Mouse (Mus musculus): ENCODE measurements at regions not wholly inside any gene's neighbourhood (a gene's known extent, or its start where the extent isn't known, plus 50 kb on each side); places are given as distances from the start of the nearest gene placed in this dataset.

- DNase-seq (ENCODE audit: low read depth, low spot score), result peak; percentile 73
Observed at GRCm38 (mm10) chr15:87229951-87230350, 314.1 kb upstream of the Fam19a5 start.

GRCm38 (mm10) chr15:87236096-87236495, 308.0 kb upstream of the Fam19a5 start:
- no peak for DNase-seq (ENCODE audit: low read depth, low spot score)

- DNase-seq (ENCODE audit: low read depth, low spot score), result no peak
Observed at GRCm38 (mm10) chr15:87239057-87239456, 305.0 kb upstream of the Fam19a5 start.

GRCm38 (mm10) chr15:87261497-87261896, 282.6 kb upstream of the Fam19a5 start:
- DNase-seq (ENCODE audit: low read depth, low spot score), result no peak

- no peak for DNase-seq (ENCODE audit: low read depth, low spot score)
Observed at GRCm38 (mm10) chr15:87264906-87265305, 279.2 kb upstream of the Fam19a5 start.

GRCm38 (mm10) chr15:87290987-87291529, 253.0 kb upstream of the Fam19a5 start:
- DNase-seq (ENCODE audit: low read depth, low spot score), result no peak

GRCm38 (mm10) chr15:87319896-87320295, 224.2 kb upstream of the Fam19a5 start:
- no peak for DNase-seq (ENCODE audit: low read depth, low spot score)

- no peak for DNase-seq (ENCODE audit: low read depth, low spot score)
Observed at GRCm38 (mm10) chr15:87321067-87321985, 222.8 kb upstream of the Fam19a5 start.

GRCm38 (mm10) chr15:87325389-87325788, 218.7 kb upstream of the Fam19a5 start:
- DNase-seq (ENCODE audit: low read depth, low spot score), result no peak

GRCm38 (mm10) chr15:87326281-87326680, 217.8 kb upstream of the Fam19a5 start:
- no peak for DNase-seq (ENCODE audit: low read depth, low spot score)

- no peak for DNase-seq (ENCODE audit: low read depth, low spot score)
Observed at GRCm38 (mm10) chr15:87332441-87332840, 211.7 kb upstream of the Fam19a5 start.

- DNase-seq (ENCODE audit: low read depth, low spot score), result no peak
Observed at GRCm38 (mm10) chr15:87333527-87333926, 210.6 kb upstream of the Fam19a5 start.

- DNase-seq (ENCODE audit: low read depth, low spot score), result peak; percentile 19
Observed at GRCm38 (mm10) chr15:87334430-87334829, 209.7 kb upstream of the Fam19a5 start.

- DNase-seq (ENCODE audit: low read depth, low spot score), result no peak
Observed at GRCm38 (mm10) chr15:87335324-87335723, 208.8 kb upstream of the Fam19a5 start.

- no peak for DNase-seq (ENCODE audit: low read depth, low spot score)
Observed at GRCm38 (mm10) chr15:87335737-87336136, 208.4 kb upstream of the Fam19a5 start.

- DNase-seq (ENCODE audit: low read depth, low spot score), result no peak
Observed at GRCm38 (mm10) chr15:87339904-87340303, 204.2 kb upstream of the Fam19a5 start.

GRCm38 (mm10) chr15:87342656-87343055, 201.4 kb upstream of the Fam19a5 start:
- DNase-seq (ENCODE audit: low read depth, low spot score), result no peak

- DNase-seq (ENCODE audit: low read depth, low spot score), result no peak
Observed at GRCm38 (mm10) chr15:87345826-87346225, 198.3 kb upstream of the Fam19a5 start.

GRCm38 (mm10) chr15:87349533-87350247, 194.4 kb upstream of the Fam19a5 start:
- no peak for DNase-seq (ENCODE audit: low read depth, low spot score)

- DNase-seq (ENCODE audit: low read depth, low spot score), result no peak
Observed at GRCm38 (mm10) chr15:87352812-87353211, 191.3 kb upstream of the Fam19a5 start.

- DNase-seq (ENCODE audit: low read depth, low spot score), result no peak
Observed at GRCm38 (mm10) chr15:87353886-87354285, 190.2 kb upstream of the Fam19a5 start.

- no peak for DNase-seq (ENCODE audit: low read depth, low spot score)
Observed at GRCm38 (mm10) chr15:87360457-87360856, 183.6 kb upstream of the Fam19a5 start.
